ENCODE assay signal across 7 mouse cellular contexts in genomic region chr10:12868189-12869028, GRCm38 (mm10). TPM values are rescaled to one million over a fixed set of nuclear protein-coding genes. Genes with fewer than 3 reads are reported as not detected.
DNase-seq lines count a peak whose midpoint lies in the region; ATAC-seq lines count a peak whose summit lies in the region.

No protein-coding gene starts in this region.

- peak overlapping the region; percentile 65 for H3K9ac ChIP-seq in forebrain, embryonic 12.5 days
- H3K9ac ChIP-seq in limb, embryonic 11.5 days (ENCODE audit: low read length): peak overlapping the region; percentile 86
- peak overlapping the region; percentile 75 for H3K9ac ChIP-seq in midbrain, embryonic 12.5 days (replicated peaks)

- H3K4me2 ChIP-seq in forebrain, embryonic 12.5 days: peak overlapping the region; percentile 97
- H3K4me2 ChIP-seq in limb, embryonic 11.5 days (ENCODE audit: low read depth, severe bottlenecking): peak overlapping the region; percentile 87
- peak overlapping the region; percentile 96 for H3K4me2 ChIP-seq in midbrain, embryonic 12.5 days (replicated peaks)

- H3K27me3 ChIP-seq in forebrain, embryonic 12.5 days: peaks cover 7% of the 10 kb centered on the region; the same call in 1 of the 2 replicates
- H3K27me3 ChIP-seq in limb, embryonic 11.5 days (ENCODE audit: control insufficient read depth, insufficient read depth, low read length): no peaks in the 10 kb centered on the region
- H3K27me3 ChIP-seq in midbrain, embryonic 12.5 days: peaks cover 10% of the 10 kb centered on the region; the same call in 1 of the 2 replicates

- intact Hi-C loops in heart, postnatal 36 days (cut with DNase I): loop anchor here (2.0 to 5.0 kb wide), 7 partner anchors 41 to 176 kb away; no protein-coding TSS in a partner anchor

- H3K4me3 ChIP-seq in forebrain, embryonic 12.5 days (replicated peaks): peak overlapping the region; percentile 62
- H3K4me3 ChIP-seq in limb, embryonic 11.5 days (ENCODE audit: low read depth, low read length): peak overlapping the region; percentile 58
- peak overlapping the region; percentile 79 for H3K4me3 ChIP-seq in midbrain, embryonic 12.5 days

- DNase-seq in NIH3T3 (ENCODE audit: low read depth): peak; percentile 91
- peak; percentile 49 for DNase-seq in c-Kit-positive CD71-positive TER-119-positive erythroid progenitor cells, embryonic 14.5 days (ENCODE audit: low spot score)
- DNase-seq in heart, postnatal 36 days: peak; percentile 73 to 81
- peak; percentile 83 for DNase-seq in limb, embryonic 11.5 days (ENCODE audit: low spot score)
- peak; percentile 83 for DNase-seq in spleen, postnatal 36 days (ENCODE audit: low spot score in 2 of 2)

- peak overlapping the region; percentile 72 for H3K27ac ChIP-seq in forebrain, embryonic 12.5 days
- H3K27ac ChIP-seq in limb, embryonic 11.5 days (replicated peaks; ENCODE audit: low read depth, low read length): peak overlapping the region; percentile 88
- H3K27ac ChIP-seq in midbrain, embryonic 12.5 days (replicated peaks): peak overlapping the region; percentile 68

- H3K4me1 ChIP-seq in forebrain, embryonic 12.5 days: peaks cover 18% of the 10 kb centered on the region
- H3K4me1 ChIP-seq in limb, embryonic 11.5 days (ENCODE audit: control insufficient read depth, insufficient read depth, low read length): 0 out of 2 replicates have a peak, but pooled peaks cover 3% of the 10 kb centered on the region
- peaks cover 17% of the 10 kb centered on the region for H3K4me1 ChIP-seq in midbrain, embryonic 12.5 days

- peak; percentile 64 for ATAC-seq in forebrain, embryonic 12.5 days (ENCODE audit: low FRiP score)
- ATAC-seq in limb, embryonic 11.5 days (ENCODE audit: insufficient number of reproducible peaks, low FRiP score, low TSS enrichment, low read depth): peak; percentile 85
- ATAC-seq in midbrain, embryonic 12.5 days (ENCODE audit: low FRiP score, low read depth): peak; percentile 73

- under 1% methylated on average over 41 of the region's 41 CpGs for WGBS in forebrain, embryonic 12.5 days
- WGBS in limb, embryonic 11.5 days: 0% methylated on average over 38 of the region's 41 CpGs
- 0% methylated on average over 41 of the region's 41 CpGs for WGBS in midbrain, embryonic 12.5 days

- H3K9me3 ChIP-seq in forebrain, embryonic 12.5 days: no peaks in the 10 kb centered on the region
- H3K9me3 ChIP-seq in limb, embryonic 11.5 days (ENCODE audit: control insufficient read depth, low read length): no peaks in the 10 kb centered on the region
- H3K9me3 ChIP-seq in midbrain, embryonic 12.5 days: no peaks in the 10 kb centered on the region

- no peaks in the 10 kb centered on the region for H3K36me3 ChIP-seq in forebrain, embryonic 12.5 days (replicated peaks)
- no peaks in the 10 kb centered on the region for H3K36me3 ChIP-seq in limb, embryonic 11.5 days (ENCODE audit: control insufficient read depth, insufficient read depth, low read length)
- H3K36me3 ChIP-seq in midbrain, embryonic 12.5 days: no peaks in the 10 kb centered on the region

RNA-seq across cellular contexts. Expression of gene Utrn, which starts 0.8 kb away (rescaled TPM):
- 30.2 and 34.3 TPM in 2 replicates for polyA plus RNA-seq in forebrain, embryonic 12.5 days (2016; fragmentation: Nextera tagmentation; extraction: Ambion mirVana)
- total RNA-seq in heart, postnatal 36 days (2021): 10 to 100 TPM; 65.5 to 73.0 TPM
- polyA plus RNA-seq in limb, embryonic 11.5 days (2014; fragmentation: Nextera tagmentation; extraction: Ambion mirVana): 41.0 and 41.9 TPM in 2 replicates
- 37.3 and 41.2 TPM in 2 replicates for polyA plus RNA-seq in midbrain, embryonic 12.5 days (2016; fragmentation: Nextera tagmentation; extraction: Ambion mirVana)

Comparison
In these comparisons a context has a peak if more than half of its experiments do, and no peak if none do; other contexts are left out.
1. Peak in every context shown above with its lines: DNase-seq, ATAC-seq, H3K4me3 ChIP-seq and H3K27ac ChIP-seq.